8 mouse cellular contexts compared by ENCODE assay signal in the genomic region with DNA sequence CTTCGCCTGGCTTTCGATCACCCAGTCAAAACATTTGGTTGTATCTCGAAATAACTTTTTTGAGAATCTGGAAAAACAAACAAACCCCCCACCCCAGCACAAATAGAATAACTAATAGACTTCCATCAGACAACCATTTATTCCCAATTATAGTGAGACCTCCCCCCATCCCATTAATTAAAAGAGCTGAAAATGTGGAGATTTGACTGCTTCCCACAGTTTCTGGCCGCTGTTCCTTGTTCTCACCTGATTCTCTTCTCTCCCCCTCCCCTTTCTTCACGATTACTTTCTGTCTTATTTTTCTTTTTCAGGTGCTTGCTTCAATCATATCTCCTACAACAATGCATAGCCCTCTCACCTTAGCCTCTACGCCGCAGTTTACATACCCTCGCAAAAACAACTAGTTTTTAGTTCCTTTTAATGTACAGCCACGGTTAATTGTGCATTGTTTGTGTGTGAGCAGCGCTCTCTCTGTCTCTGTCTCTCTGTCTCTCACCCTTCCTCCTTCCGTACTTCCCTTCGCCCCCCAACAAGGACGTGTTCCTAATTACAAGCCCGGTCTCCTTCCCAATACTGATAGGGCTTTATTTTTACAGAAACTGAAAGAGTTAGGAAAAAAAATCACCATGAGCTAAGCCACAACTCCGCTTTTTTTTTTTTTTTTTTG.
A peak's percentile ranks its signal among the peaks of the same experiment; 100 is the strongest.
DNase-seq lines count a peak whose midpoint lies in the region; ATAC-seq and TF ChIP-seq lines count a peak whose summit lies in the region.

No protein-coding gene starts in this region.

- H3K27me3 ChIP-seq in heart, adult 2 months (ENCODE audit: control insufficient read depth, insufficient read depth, low read length) = peaks cover 7% of the 10 kb centered on the region
- H3K27me3 ChIP-seq in embryonic facial prominence, embryonic 11.5 days (ENCODE audit: control insufficient read depth, insufficient read depth, low read length) = peaks cover 23% of the 10 kb centered on the region
- peaks cover 30% of the 10 kb centered on the region for H3K27me3 ChIP-seq in hindbrain, embryonic 16.5 days (replicated peaks; ENCODE audit: control insufficient read depth, insufficient read depth, low read length)
- H3K27me3 ChIP-seq in midbrain, embryonic 12.5 days = peaks cover 88% of the 10 kb centered on the region

- 6% methylated on average over 15 of the region's 15 CpGs for WGBS in heart, adult 2 months
- under 1% methylated on average over 15 of the region's 15 CpGs for WGBS in embryonic facial prominence, embryonic 11.5 days
- whole genome bisulfite sequencing in hindbrain, embryonic 16.5 days = 2% methylated on average over 15 of the region's 15 CpGs
- under 1% methylated on average over 15 of the region's 15 CpGs for WGBS in midbrain, embryonic 12.5 days

- H3K36me3 ChIP-seq in heart, adult 2 months (ENCODE audit: control insufficient read depth, insufficient read depth, low read length) = no peaks in the 10 kb centered on the region
- H3K36me3 ChIP-seq in embryonic facial prominence, embryonic 11.5 days (replicated peaks; ENCODE audit: control insufficient read depth, insufficient read depth, low read depth, low read length) = no peaks in the 10 kb centered on the region
- H3K36me3 ChIP-seq in hindbrain, embryonic 16.5 days (ENCODE audit: control insufficient read depth, insufficient read depth, low read length) = no peaks in the 10 kb centered on the region
- no peaks in the 10 kb centered on the region for H3K36me3 ChIP-seq in midbrain, embryonic 12.5 days

- DNase-seq in heart, adult 2 months = peak in 1 of 2 experiments; percentile 42
- DNase-seq in heart, postnatal 25 days (ENCODE audit: low spot score) = no peak
- peak; percentile 34 for DNase-seq in embryonic facial prominence, embryonic 11.5 days (ENCODE audit: low spot score)
- no peak for DNase-seq in frontal cortex, postnatal 14 days (ENCODE audit: low spot score in 2 of 2)
- no peak for DNase-seq in spleen, postnatal 10 days (ENCODE audit: low spot score in 2 of 2)
- no peak for DNase-seq in right cerebral cortex, postnatal 4 days

- peak overlapping the region; percentile 68 for H3K4me3 ChIP-seq in heart, adult 2 months
- peak overlapping the region; percentile 31 for H3K4me3 ChIP-seq in embryonic facial prominence, embryonic 11.5 days (ENCODE audit: low read depth, low read length)
- H3K4me3 ChIP-seq in hindbrain, embryonic 16.5 days (ENCODE audit: low read length) = peak overlapping the region; percentile 24
- H3K4me3 ChIP-seq in midbrain, embryonic 12.5 days = peak overlapping the region; percentile 35

- no peak for TF ChIP-seq CTCF in heart, adult 2 months (IDR thresholded peaks at IDR 0.05)

- intact Hi-C loops in heart, adult 2 months (cut with DNase I) = loop anchor here (2.0 to 10.0 kb wide), 3 partner anchors 49 to 647 kb away; no protein-coding TSS in a partner anchor
- intact Hi-C loops in heart, postnatal 25 days (cut with DNase I) = loop anchor here (2.0 to 10.0 kb wide), 2 partner anchors 45 to 487 kb away; no protein-coding TSS in a partner anchor

- no peaks in the 10 kb centered on the region for H3K9me3 ChIP-seq in embryonic facial prominence, embryonic 11.5 days (replicated peaks; ENCODE audit: control insufficient read depth, low read length)
- no peaks in the 10 kb centered on the region for H3K9me3 ChIP-seq in hindbrain, embryonic 16.5 days (ENCODE audit: control insufficient read depth, low read length)
- no peaks in the 10 kb centered on the region for H3K9me3 ChIP-seq in midbrain, embryonic 12.5 days

- TF ChIP-seq EP300 in heart, adult 2 months (IDR thresholded peaks at IDR 0.05; ENCODE audit: insufficient read depth, low read depth, low read length) = no peak

- peak overlapping the region; percentile 72 for H3K4me2 ChIP-seq in embryonic facial prominence, embryonic 11.5 days (ENCODE audit: low read depth, low read length)
- H3K4me2 ChIP-seq in hindbrain, embryonic 16.5 days (ENCODE audit: low read length) = peak overlapping the region; percentile 50
- peak overlapping the region; percentile 49 for H3K4me2 ChIP-seq in midbrain, embryonic 12.5 days (replicated peaks)

- peak overlapping the region; percentile 83 for H3K9ac ChIP-seq in heart, adult 2 months (ENCODE audit: low read depth, low read length)
- H3K9ac ChIP-seq in embryonic facial prominence, embryonic 11.5 days (replicated peaks; ENCODE audit: low read length) = no peak overlapping the region
- no peak overlapping the region for H3K9ac ChIP-seq in hindbrain, embryonic 16.5 days (ENCODE audit: low read depth, low read length)
- no peak overlapping the region for H3K9ac ChIP-seq in midbrain, embryonic 12.5 days (replicated peaks)

- peak overlapping the region; percentile 84 for H3K27ac ChIP-seq in heart, adult 2 months
- H3K27ac ChIP-seq in embryonic facial prominence, embryonic 11.5 days (replicated peaks; ENCODE audit: low read depth, low read length) = no peak overlapping the region
- H3K27ac ChIP-seq in hindbrain, embryonic 16.5 days (ENCODE audit: low read depth, low read length) = no peak overlapping the region
- H3K27ac ChIP-seq in midbrain, embryonic 12.5 days (replicated peaks) = no peak overlapping the region

- H3K4me1 ChIP-seq in heart, adult 2 months (ENCODE audit: control insufficient read depth, insufficient read depth, low read length) = 0 out of 2 replicates have a peak, but pooled peaks cover 2% of the 10 kb centered on the region
- peaks cover 13% of the 10 kb centered on the region; the same call in 1 of the 2 replicates for H3K4me1 ChIP-seq in embryonic facial prominence, embryonic 11.5 days (ENCODE audit: control insufficient read depth, insufficient read depth, low read length)
- peaks cover 19% of the 10 kb centered on the region for H3K4me1 ChIP-seq in hindbrain, embryonic 16.5 days (ENCODE audit: control insufficient read depth, insufficient read depth, low read depth, low read length)
- H3K4me1 ChIP-seq in midbrain, embryonic 12.5 days = peaks cover 49% of the 10 kb centered on the region

- no peaks in the 10 kb centered on the region for H3K79me2 ChIP-seq in heart, adult 2 months (replicated peaks; ENCODE audit: control insufficient read depth, insufficient read depth, low read length)

- no peak for ATAC-seq in embryonic facial prominence, embryonic 11.5 days (replicated peaks; ENCODE audit: insufficient number of reproducible peaks, low FRiP score, low TSS enrichment, low read depth)
- ATAC-seq in hindbrain, embryonic 16.5 days = no peak
- no peak for ATAC-seq in midbrain, embryonic 12.5 days (ENCODE audit: low FRiP score, low read depth)

- TF ChIP-seq POLR2A in heart, adult 2 months (IDR thresholded peaks at IDR 0.05; ENCODE audit: insufficient read depth, low read depth, low read length) = no peak
